Mouse (Mus musculus): ENCODE data around the gene Mrpl45. TPM values are rescaled to one million over a fixed set of nuclear protein-coding genes. Genes with fewer than 3 reads are reported as not detected.

The Mrpl45 gene
- polyA plus RNA-seq, 1 experiment: 8.6 TPM

GRCm38 (mm10) chr11:97368501-97368900 is 53.0 kb downstream of the Mrpl45 start:
- no peak for TF ChIP-seq CTCF (IDR thresholded peaks at IDR 0.05; ENCODE audit: extremely low read depth, insufficient read length, insufficient replicate concordance, low read depth, low read length)
- TF ChIP-seq POLR2A (IDR thresholded peaks at IDR 0.05; ENCODE audit: low read depth, low read length): no peak
- 75% methylated on average over 5 of the region's 5 CpGs for WGBS
- H3K36me3 ChIP-seq (ENCODE audit: control insufficient read depth, insufficient read depth, low read length): peaks cover 2% of the 10 kb centered on the region; the same call in 1 of the 2 replicates
- H3K4me1 ChIP-seq (ENCODE audit: control insufficient read depth, insufficient read depth, insufficient read length, low read length): peaks cover 7% of the 10 kb centered on the region; the same call in 1 of the 2 replicates
- no peak overlapping the region for H3K4me3 ChIP-seq (ENCODE audit: low read depth, low read length)
- H3K27me3 ChIP-seq (ENCODE audit: control insufficient read depth, insufficient read depth, low read length): no peaks in the 10 kb centered on the region
- no peak overlapping the region for H3K27ac ChIP-seq (ENCODE audit: insufficient read depth, low read depth, low read length)

- no peaks in the 10 kb centered on the region for H3K4me1 ChIP-seq (ENCODE audit: control insufficient read depth, insufficient read depth, insufficient read length, low read length)
- H3K27ac ChIP-seq (ENCODE audit: insufficient read depth, low read depth, low read length): no peak overlapping the region
- peaks cover 8% of the 10 kb centered on the region for H3K36me3 ChIP-seq (ENCODE audit: control insufficient read depth, insufficient read depth, low read length)
- TF ChIP-seq POLR2A (IDR thresholded peaks at IDR 0.05; ENCODE audit: low read depth, low read length) (no peak), CTCF (IDR thresholded peaks at IDR 0.05; ENCODE audit: extremely low read depth, insufficient read length, insufficient replicate concordance, low read depth, low read length) (no peak)
- WGBS: 73% methylated on average over 7 of the region's 7 CpGs
- H3K27me3 ChIP-seq (ENCODE audit: control insufficient read depth, insufficient read depth, low read length): no peaks in the 10 kb centered on the region
- no peak overlapping the region for H3K4me3 ChIP-seq (ENCODE audit: low read depth, low read length)
Observed at GRCm38 (mm10) chr11:97370329-97371091, 55.0 kb downstream of the Mrpl45 start.

- Histone ChIP-seq H3K4me3 (ENCODE audit: low read depth, low read length) (no peak overlapping the region), H3K27ac (ENCODE audit: insufficient read depth, low read depth, low read length) (no peak overlapping the region), H3K4me1 (ENCODE audit: control insufficient read depth, insufficient read depth, insufficient read length, low read length) (no peaks in the 10 kb centered on the region; the same call in 1 of the 2 replicates), H3K36me3 (ENCODE audit: control insufficient read depth, insufficient read depth, low read length) (peaks cover 10% of the 10 kb centered on the region), H3K27me3 (ENCODE audit: control insufficient read depth, insufficient read depth, low read length) (no peaks in the 10 kb centered on the region)
- 88% methylated on average over 6 of the region's 6 CpGs for WGBS
- no peak for TF ChIP-seq CTCF (IDR thresholded peaks at IDR 0.05; ENCODE audit: extremely low read depth, insufficient read length, insufficient replicate concordance, low read depth, low read length)
- no peak for TF ChIP-seq POLR2A (IDR thresholded peaks at IDR 0.05; ENCODE audit: low read depth, low read length)
Observed at GRCm38 (mm10) chr11:97372159-97372864, 56.8 kb downstream of the Mrpl45 start.

- H3K4me1 ChIP-seq (ENCODE audit: control insufficient read depth, insufficient read depth, insufficient read length, low read length): no peaks in the 10 kb centered on the region; the same call in 1 of the 2 replicates
- WGBS: 85% methylated on average over 2 of the region's 2 CpGs
- no peak overlapping the region for H3K4me3 ChIP-seq (ENCODE audit: low read depth, low read length)
- TF ChIP-seq POLR2A (IDR thresholded peaks at IDR 0.05; ENCODE audit: low read depth, low read length) (no peak), CTCF (IDR thresholded peaks at IDR 0.05; ENCODE audit: extremely low read depth, insufficient read length, insufficient replicate concordance, low read depth, low read length) (no peak)
- H3K27me3 ChIP-seq (ENCODE audit: control insufficient read depth, insufficient read depth, low read length): no peaks in the 10 kb centered on the region
- peaks cover 20% of the 10 kb centered on the region for H3K36me3 ChIP-seq (ENCODE audit: control insufficient read depth, insufficient read depth, low read length)
- H3K27ac ChIP-seq (ENCODE audit: insufficient read depth, low read depth, low read length): no peak overlapping the region
Observed at GRCm38 (mm10) chr11:97373402-97373801, 57.9 kb downstream of the Mrpl45 start.

Other genes starting within 250 kb of the Mrpl45 start
- 1.0 and 2.3 TPM in 2 replicates for gene Tbx21, start 200.4 kb upstream of the Mrpl45 start, polyA plus RNA-seq (2012; rRNA removed)
- gene Tbkbp1, start 164.2 kb upstream of the Mrpl45 start, polyA plus RNA-seq (2012; rRNA removed): 7.5 and 11.4 TPM in 2 replicates
- gene Kpnb1, start 127.8 kb upstream of the Mrpl45 start, polyA plus RNA-seq (2012; rRNA removed): 7.5 and 13.5 TPM in 2 replicates
- 16.2 and 27.3 TPM in 2 replicates for gene Npepps, start 35.1 kb upstream of the Mrpl45 start, polyA plus RNA-seq (2012; rRNA removed)
- gene Gpr179, start 36.4 kb downstream of the Mrpl45 start, polyA plus RNA-seq (2012; rRNA removed): 0.03 TPM in 2 replicates
- gene Socs7, start 46.8 kb downstream of the Mrpl45 start, polyA plus RNA-seq (2012; rRNA removed): 2.5 and 4.6 TPM in 2 replicates
- gene Arhgap23, start 99.8 kb downstream of the Mrpl45 start, polyA plus RNA-seq (2012; rRNA removed): 11.1 and 12.1 TPM in 2 replicates
- gene 4933428G20Rik, start 184.6 kb downstream of the Mrpl45 start, polyA plus RNA-seq (2012; rRNA removed): not detected in 2 replicates

Measured in small intestine, adult 2 months (tissue).